Mouse (Mus musculus) erythroid progenitor cell, adult 5-6 weeks (primary cell): ENCODE results near the gene Cdh23. TPM values are rescaled to one million over a fixed set of nuclear protein-coding genes. Genes with fewer than 3 reads are reported as not detected.
A peak's percentile ranks its signal among the peaks of the same experiment; 100 is the strongest.

Source experiments
- ATAC-seq: replicated peaks from 2 replicates; pipeline ENCODE4 v1.8.0; 2016; ENCODE audit warnings: moderate number of reproducible peaks, mild to moderate bottlenecking, moderate TSS enrichment, inconsistent platforms; ENCODE audit not compliant: poor library complexity, low FRiP score, severe bottlenecking
- total RNA-seq, 2 experiments: library from RNA; stranded (forward) in 1 of 2; stranded (reverse) in 1 of 2; fragments of 150-400 nt in 1 of 2; fragments of 186-747, 209-891 nt in 1 of 2; gene quantifications; 2 replicates each; pipeline versions ENCODE4 v1.2.3 to v1.2.4; 2015 to 2017; ENCODE audit warnings: low replicate concordance in 2 of 2

The Cdh23 gene
- total RNA-seq, 2 experiments from 2014 or later = not detected

DNA sequence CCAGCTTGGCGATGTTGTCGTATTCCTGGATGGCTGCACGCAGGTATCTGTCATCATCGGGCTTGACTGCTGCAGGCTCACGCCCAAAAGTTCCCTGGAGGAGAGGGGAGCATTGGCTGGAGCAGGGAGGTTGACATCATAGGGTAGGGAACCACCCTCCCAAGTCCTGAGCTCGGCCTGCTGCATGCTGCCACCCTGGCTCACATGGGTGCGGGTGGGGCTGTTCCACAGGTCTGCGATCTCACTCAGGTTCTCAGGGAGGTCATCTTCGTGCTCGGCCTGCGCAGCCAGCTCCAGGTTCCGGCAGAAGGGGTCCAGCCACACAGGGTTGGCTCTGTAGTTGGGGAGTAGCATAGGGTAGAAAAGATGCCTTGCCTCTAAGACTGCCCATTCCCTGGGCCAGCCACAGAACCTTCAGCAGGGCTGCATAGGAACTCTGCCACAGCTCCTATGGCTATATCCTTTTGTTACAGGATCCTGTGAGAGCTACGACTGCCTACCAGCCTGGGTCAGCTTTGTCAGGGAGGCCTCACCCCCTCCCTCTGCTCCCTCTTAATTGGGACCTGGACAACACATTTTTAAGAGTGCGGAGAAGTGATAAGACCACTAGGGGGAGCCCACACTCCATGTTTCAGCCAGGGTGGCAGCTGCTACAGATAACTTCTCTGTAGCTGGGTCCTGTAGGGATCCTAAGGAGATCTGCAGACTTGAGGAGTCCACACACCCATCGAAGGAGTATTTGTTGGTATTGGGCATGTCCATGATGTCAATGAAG lies 391.2 kb downstream of the Cdh23 start:
- ATAC-seq = peak; percentile 74

DNA sequence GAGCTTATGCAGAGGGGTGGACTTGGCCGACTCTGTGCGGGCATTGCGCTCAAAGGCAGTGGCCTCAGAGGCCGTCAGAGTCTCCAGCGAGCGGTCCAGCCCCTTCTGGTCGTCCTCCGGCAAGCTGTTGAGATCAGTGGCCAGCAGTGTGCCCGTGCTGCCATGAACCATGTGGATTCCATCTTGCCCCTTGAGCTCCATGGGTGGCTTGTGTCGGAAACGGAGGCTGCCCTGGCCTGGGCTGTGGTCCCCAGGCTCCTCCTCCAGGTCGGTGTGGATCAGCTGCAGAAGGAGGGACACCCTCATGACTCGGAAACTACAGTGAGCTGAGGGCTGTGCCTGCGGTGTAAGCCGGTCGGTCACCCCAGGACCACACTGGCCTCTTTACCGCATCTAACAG lies 392.9 kb downstream of the Cdh23 start:
- ATAC-seq = no peak

DNA sequence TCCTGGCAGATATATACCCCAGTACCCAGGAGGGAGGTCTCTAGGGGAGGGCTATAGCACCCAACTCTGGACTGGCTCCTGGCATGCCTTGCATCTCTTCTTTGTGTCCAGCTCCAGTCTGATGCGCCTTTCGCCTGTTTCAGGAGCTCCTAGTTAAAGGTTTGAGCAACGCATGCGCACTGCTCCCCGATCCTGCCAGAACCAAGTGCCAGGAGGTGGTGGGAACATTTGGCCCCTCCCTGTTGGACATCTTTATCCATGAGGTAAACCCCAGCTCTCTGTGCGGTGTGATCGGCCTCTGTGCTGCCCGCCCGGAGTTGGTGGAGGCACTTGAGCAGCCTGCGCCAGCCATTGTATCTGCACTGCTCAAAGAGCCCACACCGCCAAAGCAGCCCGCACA lies 396.7 kb downstream of the Cdh23 start:
- no peak for ATAC-seq

DNA sequence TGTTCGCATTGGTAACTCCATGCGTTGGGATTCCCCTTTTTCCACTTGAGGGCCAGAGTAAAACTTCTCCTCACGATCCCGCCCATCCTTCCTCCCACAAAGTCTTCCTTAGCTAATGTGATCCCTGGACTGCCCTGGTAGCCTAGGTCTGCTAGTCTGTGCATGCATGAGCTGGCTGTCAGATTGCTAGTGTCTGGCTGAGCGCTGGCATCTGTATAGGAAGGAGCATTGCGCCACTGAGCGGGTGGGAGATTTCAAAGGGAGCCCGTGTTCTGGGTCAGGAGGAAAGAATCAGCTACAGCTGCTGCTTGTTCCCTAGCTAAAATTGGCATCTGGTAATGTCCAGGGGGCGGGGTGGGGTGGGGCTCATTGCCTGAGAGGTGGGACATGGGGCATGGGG lies 400.3 kb downstream of the Cdh23 start:
- no peak for ATAC-seq

DNA sequence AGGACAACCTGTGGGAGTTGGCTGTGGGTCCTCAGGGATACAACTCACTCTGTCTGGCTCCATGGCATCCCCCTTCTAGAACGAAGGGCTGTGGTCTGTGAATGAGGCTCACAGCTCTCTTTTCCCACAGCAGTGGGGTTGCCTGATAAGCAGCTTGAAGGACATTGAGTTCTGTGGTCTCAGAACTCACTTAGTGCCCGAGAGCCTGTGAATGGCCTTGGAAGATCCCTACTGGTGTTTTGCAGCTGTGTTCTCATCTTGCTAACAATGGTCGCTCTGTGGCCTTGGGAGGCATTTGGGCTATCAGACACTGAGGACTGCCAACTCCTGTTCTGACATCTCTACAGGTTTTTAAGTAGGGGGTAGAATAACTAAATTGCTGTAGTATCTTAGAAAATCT lies 400.9 kb downstream of the Cdh23 start:
- ATAC-seq = no peak

DNA sequence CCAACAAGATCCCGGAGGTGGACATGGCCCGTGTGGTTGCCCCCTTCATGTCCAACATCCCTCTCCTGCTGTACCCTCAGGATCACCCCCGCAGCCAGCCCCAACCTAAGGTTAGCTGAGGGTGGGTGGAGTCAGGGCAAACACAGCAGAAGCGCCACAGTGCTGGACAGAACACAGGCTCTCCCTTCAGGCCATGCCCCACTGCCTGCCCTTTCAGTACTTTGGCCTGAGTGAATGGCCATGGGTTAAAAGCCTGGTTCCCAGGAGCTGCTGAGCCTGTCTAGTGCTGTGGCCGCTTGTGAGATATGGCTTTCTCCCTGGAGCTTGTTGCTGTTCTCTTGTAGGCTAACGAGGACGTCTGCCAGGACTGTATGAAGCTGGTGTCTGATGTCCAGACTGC lies 401.7 kb downstream of the Cdh23 start:
- no peak for ATAC-seq

DNA sequence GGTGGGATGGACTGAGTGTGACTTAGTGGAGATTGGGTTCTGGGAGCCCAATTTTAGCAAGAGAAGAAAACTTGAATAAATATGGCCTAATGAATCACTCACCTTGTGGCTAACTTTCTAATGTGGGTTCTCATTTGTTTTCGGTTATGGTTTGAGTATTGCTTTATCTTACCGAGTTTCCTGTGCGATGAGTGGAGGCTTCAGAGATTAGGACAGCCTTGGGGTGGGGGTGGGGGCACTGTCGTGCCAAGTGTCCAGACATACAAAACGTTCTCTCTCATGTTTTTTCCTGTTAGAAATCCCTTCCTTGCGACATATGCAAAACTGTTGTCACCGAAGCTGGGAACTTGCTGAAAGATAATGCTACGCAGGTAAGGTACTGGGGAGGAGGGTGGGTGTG lies 404.1 kb downstream of the Cdh23 start:
- ATAC-seq = no peak

DNA sequence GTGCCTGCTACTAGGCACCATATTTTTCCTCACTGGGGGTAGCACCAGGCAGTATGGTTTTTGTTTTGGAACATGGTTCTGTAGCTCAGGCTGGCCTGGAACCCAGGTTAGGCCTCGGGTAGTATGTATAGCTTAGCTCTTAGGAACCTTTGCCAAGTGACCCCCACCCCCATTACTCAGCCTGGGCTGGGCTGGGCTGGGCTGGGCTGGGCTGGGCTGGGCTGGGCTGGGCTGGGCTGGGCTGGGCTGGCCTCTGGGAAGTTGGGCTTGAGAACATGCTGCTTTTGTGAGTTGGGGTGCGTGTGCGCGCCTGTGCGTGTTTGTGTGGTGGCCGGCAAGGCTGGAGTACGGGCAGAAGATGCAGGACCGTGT lies 405.6 kb downstream of the Cdh23 start:
- no peak for ATAC-seq

DNA sequence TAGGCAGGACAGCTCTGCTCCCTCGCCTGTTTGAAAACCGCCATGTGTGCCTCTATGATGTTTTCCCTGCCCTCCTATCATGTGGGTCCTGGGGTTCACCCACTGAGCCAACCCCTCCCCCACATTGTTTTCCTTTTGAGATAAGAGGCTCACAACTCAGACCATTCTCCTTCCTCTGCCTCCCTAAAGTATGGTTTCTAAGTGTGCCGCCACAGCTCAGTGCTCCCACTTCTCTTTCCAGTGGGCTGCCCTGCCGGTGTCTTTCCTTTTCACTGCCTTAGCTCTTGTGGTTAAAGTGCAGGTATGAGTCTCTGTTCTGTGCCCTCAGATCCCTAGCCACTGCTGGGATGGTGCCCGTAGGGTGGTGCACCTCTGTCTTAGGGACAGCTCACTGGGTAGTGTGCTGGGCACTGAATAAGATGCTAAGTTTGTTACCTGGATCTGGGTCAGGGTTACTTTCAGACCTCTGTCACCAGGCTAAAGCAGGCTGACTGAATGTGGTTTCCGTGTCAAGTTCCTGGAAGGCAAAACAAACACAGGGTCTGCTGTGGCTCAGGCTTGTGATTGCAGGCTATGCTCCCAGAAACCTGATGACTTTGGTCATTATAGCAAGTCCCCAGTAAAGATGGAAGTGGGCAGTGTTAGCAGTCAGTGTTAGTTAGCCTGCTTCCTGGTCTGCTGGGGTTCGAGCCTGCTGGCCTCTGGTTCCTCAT lies 406.1 kb downstream of the Cdh23 start:
- ATAC-seq = no peak

DNA sequence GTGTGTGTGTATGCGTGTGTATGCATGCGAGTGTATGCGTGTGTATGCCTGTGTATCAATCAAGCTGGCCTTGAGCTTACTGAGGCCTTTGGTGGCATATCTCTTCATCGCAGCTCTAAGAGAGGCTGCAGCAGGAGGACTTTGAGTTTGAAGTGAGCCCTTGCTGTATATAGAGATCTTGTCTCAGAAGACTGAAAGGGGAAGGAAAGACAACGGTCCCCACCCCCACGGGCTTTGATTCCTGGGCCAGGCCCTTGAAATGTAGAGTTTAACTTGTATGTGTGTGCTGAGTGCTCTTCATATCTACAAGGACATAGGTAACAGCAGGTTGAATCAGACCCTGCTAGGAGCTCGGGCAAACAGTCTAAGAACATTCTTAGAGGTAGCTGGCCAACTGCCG lies 407.1 kb downstream of the Cdh23 start:
- ATAC-seq = no peak

DNA sequence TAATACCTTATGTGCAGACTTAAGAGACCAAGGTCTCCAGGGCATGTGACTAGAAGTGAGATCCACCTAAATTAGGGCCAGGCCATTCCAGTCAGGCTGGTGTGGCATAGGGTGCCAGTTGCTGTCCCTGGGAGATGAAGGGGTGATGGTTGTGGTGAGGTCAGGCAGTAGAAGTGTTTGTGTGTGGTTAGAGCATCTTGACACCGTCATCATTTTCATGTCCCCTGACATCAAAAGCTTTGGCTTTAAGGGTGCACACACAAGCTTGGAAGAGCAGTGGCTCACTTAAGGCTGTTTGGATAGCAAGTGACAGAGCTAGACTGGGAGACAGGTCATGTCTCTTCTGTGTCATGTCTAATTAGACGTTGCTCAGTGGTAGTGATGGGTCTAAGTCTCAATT lies 408.6 kb downstream of the Cdh23 start:
- no peak for ATAC-seq

DNA sequence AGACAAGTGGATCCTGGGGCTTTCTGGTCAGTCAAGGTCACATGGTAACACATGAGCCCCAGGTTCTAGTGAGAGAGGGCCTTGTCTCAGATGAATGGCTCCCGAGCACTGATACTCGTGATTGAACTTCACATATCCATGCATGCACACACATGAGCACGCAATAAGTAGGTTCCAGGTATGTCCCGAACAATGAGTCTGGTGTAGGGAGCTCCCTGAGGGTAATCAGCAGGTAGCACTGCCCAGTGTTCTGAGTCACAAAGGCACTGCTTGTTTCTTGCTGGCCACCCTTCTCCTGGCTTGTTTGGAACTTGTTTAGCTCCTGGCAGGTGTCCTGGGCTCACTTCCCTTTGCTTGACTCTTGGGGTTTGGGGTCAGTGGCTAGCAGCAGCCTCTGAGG lies 409.1 kb downstream of the Cdh23 start:
- ATAC-seq = no peak

DNA sequence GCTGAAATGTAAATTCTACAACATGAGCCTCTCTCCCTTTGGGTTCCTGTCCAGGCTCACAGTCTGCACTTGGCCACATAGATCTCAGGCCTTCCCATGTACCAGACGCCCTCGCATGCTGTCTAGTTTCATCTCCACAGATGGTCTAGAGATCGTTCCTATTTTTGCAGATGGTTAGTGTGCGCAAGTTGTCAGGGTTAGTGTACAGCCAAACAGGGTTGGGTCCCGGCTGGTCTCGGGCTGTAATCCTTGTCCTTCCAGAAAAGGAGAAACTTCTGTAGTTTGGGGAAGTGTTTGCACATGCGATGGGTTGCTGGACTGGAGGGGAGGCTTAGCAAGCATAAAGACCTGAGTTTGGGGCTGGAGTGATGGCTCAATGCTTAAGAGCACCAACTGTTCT lies 409.7 kb downstream of the Cdh23 start:
- ATAC-seq = no peak

DNA sequence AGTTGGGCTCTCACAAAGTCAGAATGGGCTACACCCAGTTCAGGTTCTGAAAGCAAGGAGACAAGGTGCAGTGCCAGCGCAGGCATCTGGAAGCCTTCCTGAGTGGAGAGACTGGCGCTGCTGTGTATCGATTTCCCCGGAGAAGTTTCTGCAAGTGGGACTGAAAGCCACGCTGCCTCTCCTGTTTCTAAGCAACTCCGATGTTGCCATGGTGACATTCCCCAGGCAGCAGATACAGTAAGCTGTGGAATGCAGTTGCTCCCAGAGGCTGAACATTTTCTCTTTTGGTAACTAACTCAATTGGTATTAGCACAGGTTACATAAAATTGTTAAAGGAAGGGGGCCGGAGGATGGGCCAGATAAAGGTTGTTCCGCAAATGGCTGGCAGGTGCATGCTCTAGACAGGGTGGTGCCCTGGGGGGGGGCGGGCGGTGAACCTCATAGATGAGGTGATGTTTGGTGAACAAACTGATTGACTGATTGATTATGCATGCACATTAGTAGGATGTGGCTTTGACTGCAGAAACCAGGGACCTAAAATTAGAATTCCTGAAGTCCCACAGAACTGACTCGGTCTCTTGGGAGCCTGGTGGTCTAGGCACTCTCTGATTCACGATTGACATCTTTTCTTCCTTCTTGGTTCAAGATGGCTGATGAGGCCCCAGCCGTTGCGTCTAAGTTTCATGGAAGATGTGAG lies 410.5 kb downstream of the Cdh23 start:
- no peak for ATAC-seq

DNA sequence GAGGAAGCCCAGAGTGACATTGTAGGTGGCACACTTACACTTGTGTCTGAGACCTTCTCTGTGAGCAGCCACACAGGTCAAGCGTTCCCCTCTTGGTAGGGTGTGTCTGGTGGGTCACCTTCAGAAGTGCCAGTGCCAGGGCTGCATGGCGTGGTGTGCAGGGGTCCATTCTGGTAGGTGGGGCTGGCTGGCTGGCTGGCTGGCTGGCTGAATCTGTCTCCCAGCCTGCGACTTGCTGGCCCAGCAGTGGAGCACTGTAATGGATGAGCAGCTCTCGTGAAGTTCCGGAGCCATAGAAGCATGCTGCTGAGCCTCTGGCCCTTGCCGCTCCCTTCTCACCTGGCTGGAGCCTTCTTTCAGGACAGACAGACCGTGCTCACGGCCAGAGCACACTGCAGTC lies 411.1 kb downstream of the Cdh23 start:
- ATAC-seq = no peak

DNA sequence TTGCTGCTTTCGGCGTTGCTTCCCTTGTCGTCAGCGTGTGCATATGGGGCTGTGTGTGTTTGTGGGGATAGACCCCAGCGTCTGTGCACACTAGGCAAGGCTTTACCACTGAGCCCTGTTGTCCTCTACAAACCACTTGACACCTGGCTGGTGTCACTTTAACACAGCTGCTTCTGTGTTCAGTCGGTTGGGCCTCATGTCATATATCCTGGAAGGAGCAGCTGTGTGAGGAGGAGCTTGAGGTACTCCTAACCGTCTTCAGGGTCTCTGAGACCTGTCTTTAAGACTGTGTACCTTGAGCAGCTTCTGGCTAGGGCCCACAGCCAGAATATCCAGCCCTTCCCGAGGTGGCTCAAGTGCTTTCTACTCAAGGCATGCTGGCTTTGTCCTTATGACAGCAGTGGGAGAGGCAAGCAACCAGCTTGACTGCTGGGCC lies 411.6 kb downstream of the Cdh23 start:
- ATAC-seq = no peak

DNA sequence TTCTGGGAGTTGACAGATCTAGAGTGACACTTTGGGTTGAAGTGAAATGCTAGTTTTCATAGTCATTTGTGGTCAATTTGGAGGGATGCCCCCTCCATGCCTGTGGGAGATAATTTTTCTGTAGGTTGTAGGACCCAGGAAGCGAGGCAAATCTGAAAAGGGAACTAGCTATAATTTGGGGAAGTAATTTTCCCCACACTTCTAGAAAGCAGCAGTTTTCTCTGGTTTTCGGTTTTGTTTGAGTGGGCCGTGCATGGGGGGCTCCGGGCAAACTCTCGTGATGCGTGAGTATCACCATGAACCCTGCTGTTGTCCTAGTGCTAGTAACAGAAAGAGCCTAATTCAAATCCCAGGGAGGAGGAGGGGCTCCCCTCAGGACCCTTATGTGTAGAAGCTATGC lies 412.0 kb downstream of the Cdh23 start:
- ATAC-seq = no peak

DNA sequence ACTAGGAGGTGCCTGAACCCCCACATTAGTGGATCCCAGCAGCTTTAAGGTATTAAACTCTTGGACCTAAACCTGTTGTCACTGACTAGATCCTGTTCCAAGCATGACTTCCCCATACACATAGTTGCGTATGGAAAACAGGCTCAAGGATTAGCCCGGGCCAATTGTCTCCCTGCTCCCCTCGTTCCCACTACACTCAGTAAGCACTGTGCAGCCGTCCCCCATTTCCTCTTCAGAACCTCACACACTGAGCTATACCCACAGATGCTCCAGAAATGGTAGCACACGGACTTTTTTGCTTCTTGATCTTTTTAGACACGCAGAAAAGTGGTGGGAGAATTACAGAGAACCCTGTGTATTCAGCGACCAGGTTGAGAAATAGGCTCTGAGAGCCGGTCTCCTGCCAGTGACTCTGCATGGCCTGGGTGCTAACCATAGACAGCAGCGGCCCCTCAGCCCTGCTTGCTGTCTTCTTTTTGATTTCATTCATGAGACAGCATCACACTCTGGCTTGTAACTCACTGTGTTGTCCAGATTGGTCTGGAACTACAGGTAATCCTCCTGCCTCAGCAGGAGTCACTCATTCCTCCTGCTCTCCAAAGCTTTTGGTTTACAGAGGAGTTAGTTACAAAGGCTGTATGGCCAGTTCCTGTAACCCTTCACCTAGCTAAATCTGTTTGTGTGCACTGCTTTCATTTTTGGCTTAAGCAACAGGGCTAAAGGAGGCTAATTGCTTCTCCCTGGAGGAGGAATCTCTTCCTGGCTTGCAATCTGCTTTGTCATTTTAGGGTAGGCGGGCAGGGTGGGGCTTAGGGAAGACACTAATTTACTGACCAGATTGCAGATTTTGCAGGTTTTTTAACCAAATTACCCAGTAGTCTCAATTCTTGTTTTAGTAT lies 413.9 kb downstream of the Cdh23 start:
- no peak for ATAC-seq

DNA sequence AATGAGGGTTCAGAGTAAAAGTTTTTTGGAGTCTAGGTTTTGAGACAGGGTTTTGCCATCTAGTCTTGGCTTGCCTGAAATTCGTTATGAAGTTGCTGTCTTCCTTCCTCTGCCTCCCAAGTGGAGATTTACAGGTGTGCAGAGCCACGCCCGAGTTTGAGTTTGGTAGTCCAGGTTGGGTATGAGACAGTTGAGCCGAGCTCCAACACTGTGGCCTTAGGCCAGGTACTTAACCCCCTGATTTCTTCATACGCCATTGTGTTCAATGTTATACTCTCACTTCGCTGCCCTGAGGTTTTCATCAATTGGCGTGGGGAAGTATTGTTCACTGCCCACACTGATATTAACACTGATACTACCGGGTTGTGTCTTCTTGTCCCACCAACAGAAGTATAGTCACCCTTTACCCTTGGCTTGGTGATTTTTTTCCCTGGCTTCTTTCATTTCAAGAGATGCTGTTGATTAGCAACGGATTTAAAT lies 414.7 kb downstream of the Cdh23 start:
- ATAC-seq = no peak

DNA sequence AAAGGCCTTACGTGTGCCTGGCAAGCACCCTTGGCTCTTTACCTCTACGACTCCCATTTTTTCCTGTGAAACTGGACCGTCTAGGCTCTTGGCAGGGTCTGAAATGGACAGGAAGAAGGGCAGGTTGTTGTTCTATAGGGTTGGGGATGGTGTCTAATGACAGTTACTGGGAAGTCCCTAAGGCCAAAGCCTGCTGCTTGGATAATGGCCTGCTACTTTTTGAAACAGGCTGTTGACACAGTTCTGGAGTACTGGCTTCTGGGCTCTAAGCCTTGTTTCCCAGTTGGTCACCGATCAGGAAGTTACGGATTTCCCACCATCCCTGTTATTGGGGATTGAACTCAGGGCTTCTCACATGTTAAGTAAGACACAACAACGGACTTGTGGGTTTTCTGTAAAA lies 415.9 kb downstream of the Cdh23 start:
- no peak for ATAC-seq
